Mouse (Mus musculus) kidney, embryonic 15.5 days (tissue): ENCODE data around the gene Hdac5. TPM values are rescaled to one million over a fixed set of nuclear protein-coding genes. Genes with fewer than 3 reads are reported as not detected.

Source experiments
- ATAC-seq: fragments of 200-750 bp; cut with Nextera tagmentation; replicated peaks from 2 replicates; pipeline ENCODE4 v1.8.0; 2017; ENCODE audit warnings: moderate TSS enrichment; ENCODE audit not compliant: low FRiP score
- H3K27ac ChIP-seq: fragments of 300-500 bp; sonication (generic); 2 replicates; pipeline ENCODE4 v1.5.1; 2015; ENCODE audit warnings: mild to moderate bottlenecking, inconsistent platforms
- H3K27me3 ChIP-seq: fragments of 300-500 bp; sonication (generic); 2 replicates; pipeline ENCODE4 v1.6.1; 2015; ENCODE audit warnings: inconsistent platforms
- H3K36me3 ChIP-seq: fragments of 300-500 bp; sonication (generic); 2 replicates; pipeline ENCODE4 v1.6.1; 2015; ENCODE audit warnings: inconsistent platforms
- H3K4me1 ChIP-seq: fragments of 300-500 bp; sonication (generic); 2 replicates; pipeline ENCODE4 v1.6.1; 2015; ENCODE audit warnings: inconsistent platforms
- H3K4me2 ChIP-seq: fragments of 300-500 bp; sonication (generic); 2 replicates; pipeline ENCODE4 v1.6.1; 2015; ENCODE audit warnings: moderate library complexity, mild to moderate bottlenecking, inconsistent platforms
- H3K4me3 ChIP-seq: fragments of 300-500 bp; sonication (generic); replicated peaks from 2 replicates; pipeline ENCODE4 v1.5.1; 2015; ENCODE audit warnings: mild to moderate bottlenecking, inconsistent platforms
- H3K9ac ChIP-seq: fragments of 300-500 bp; sonication (generic); 2 replicates; pipeline ENCODE4 v1.6.1; 2015; ENCODE audit warnings: mild to moderate bottlenecking, inconsistent platforms
- H3K9me3 ChIP-seq: fragments of 300-500 bp; sonication (generic); replicated peaks from 2 replicates; pipeline ENCODE4 v1.6.1; 2016; ENCODE audit warnings: inconsistent platforms
- WGBS: fragments of 180-500 bp; shearing (Covaris S2); methylation state at CpG from one replicate; pipeline ENCODE4 v1.1.7; 2015; ENCODE audit warnings: mixed read lengths; 5-methylcytosine and 5-hydroxymethylcytosine counted together
- polyA plus RNA-seq: library from polyadenylated mRNA; unstranded; fragments of >200 nt; fragmentation: Nextera tagmentation; extraction: Ambion mirVana; gene quantifications from 2 replicates; pipeline ENCODE4 v1.2.1, GENCODE M21; 2015

Hdac5 gene
- polyA plus RNA-seq, 1 experiment from 2014 or later: 48.4 TPM

DNA sequence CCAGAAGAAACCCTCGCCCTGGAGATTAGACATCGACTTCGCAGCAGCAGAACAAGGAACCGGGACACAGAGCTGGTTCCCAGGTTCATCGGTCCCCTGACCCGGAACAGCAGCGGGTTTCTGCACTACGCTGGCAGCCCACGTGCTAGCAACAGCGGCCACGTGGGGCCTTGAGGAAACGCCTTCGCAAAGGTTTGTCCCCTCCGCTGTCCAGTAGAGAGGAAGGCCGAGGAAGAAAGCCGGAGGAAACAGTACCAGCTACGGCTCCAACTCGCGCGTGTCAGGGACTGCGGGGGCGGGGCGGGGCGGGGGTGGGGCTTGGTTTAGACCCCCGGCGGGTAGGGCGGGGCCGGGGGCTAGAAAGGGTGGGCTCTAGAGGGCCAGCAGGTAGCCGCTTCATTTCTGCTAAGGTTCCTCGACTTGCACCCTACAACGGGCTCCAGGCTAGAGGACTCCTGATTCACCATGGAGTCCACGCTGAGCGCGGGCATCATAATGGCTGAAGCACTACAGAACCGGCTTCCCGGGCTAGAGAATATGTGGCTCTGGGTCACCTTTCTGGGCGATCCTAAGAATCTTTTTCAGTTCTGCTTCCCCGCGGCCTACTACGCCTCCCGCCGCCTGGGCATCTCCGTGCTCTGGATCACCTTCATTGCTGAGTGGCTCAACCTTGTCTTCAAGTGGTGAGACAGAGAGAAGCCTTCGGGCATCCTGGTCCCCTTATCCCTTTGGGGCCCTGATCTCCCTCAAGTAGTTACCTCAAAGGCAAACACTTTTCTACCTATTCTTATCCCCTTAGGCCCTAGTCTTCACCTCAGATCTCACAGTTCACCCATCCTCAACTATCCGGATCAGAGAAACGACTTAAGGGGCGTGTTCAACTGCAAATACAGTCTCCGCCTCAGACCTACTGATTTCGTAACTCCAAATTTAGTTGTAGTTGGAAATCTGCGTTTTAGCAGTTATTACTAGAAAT, 40.2 kb downstream of the Hdac5 start, which contains the start of gene G6pc3:
G6pc3 (plus strand) TSS at position 160 of the 976 bp plus-strand sequence.
- Histone ChIP-seq H3K9ac (peak within 1 kb of the TSS; percentile 71), H3K36me3 (peaks cover 30% of the 10 kb centered on the region), H3K9me3 (no peaks in the 10 kb centered on the region), H3K4me1 (peaks cover 30% of the 10 kb centered on the region), H3K4me2 (peak within 1 kb of the TSS; percentile 91), H3K27ac (peak within 1 kb of the TSS; percentile 82), H3K4me3 (peak within 1 kb of the TSS; percentile 67), H3K27me3 (no peaks in the 10 kb centered on the region)
- WGBS: 1% methylated on average over 50 of the region's 50 CpGs
- peak; percentile 88 for ATAC-seq

DNA sequence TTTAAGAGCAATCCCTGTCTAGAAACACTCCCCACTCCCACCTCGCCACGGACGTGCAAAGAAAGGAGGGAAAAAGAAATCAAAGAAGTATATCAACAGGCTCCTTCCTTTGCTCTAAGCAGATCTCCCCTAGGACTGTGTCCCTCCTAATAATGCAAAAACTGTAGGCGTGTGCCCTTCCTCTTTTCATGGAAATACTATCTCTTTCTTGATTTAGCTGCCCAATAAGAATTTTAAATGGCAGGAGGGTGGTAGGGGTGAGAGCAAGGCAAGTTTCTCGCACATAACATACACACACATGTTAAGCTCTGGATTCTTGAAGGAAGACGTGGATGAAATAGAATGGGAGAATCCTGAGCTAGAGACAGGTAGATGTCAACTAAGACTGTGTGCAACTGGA, 41.0 kb downstream of the Hdac5 start:
- ATAC-seq: peak; percentile 2; the same call in 1 of the 2 replicates
- no peaks in the 10 kb centered on the region for H3K9me3 ChIP-seq
- H3K4me2 ChIP-seq: peak overlapping the region; percentile 91
- 62% methylated on average over 6 of the region's 6 CpGs for WGBS
- H3K27ac ChIP-seq: peak overlapping the region; percentile 82
- H3K36me3 ChIP-seq: peaks cover 22% of the 10 kb centered on the region
- no peaks in the 10 kb centered on the region for H3K27me3 ChIP-seq
- peak overlapping the region; percentile 71; the same call in 1 of the 2 replicates for H3K9ac ChIP-seq
- peaks cover 35% of the 10 kb centered on the region for H3K4me1 ChIP-seq
- H3K4me3 ChIP-seq: peak overlapping the region; percentile 67

DNA sequence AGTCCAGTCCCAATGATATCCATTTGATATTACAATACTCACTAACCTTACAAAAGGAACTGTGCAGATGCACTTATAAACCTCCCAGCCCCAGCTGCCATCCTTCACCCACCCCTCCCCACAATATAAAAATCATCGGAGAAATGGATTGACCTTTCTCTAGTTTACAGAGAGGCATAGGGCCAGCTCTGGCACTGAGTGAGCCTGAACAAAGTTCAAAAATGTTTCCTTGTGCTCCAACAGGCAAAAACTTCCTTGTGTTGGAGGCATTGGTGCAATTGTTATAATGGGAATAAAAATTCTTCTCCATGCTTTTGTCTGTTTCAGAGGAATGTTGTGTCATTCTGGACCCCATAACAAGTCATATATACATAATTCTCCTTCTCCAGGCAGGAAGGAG, 43.7 kb downstream of the Hdac5 start:
- H3K4me3 ChIP-seq: no peak overlapping the region
- H3K36me3 ChIP-seq: peaks cover 16% of the 10 kb centered on the region
- no peak overlapping the region for H3K9ac ChIP-seq
- H3K27me3 ChIP-seq: no peaks in the 10 kb centered on the region
- 0 out of 2 replicates have a peak overlapping the region, but pooled peaks have one; percentile 68 for H3K4me2 ChIP-seq
- no peak for ATAC-seq
- no peaks in the 10 kb centered on the region for H3K9me3 ChIP-seq
- H3K4me1 ChIP-seq: peaks cover 43% of the 10 kb centered on the region
- WGBS: 75% methylated on average over 1 of the region's 1 CpGs
- H3K27ac ChIP-seq: no peak overlapping the region

DNA sequence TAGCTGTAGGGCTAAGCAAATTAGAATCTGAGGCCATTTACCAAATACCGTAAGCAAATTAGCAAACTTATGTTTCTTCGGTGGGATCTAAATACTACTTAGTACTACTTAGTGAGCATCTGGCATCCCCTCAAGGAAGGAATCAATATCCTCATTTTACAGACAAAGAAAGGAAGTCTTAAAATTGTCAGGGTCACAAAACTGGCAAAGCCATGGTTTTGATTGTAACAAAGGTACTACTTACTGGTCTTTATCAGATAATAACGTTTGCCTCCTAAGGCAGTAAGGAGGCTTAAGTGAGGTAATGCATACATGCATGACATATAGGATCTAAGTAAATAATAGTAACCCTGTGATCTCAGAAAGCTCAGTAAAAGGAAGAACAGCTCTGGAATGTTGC, 44.3 kb downstream of the Hdac5 start:
- H3K36me3 ChIP-seq: peaks cover 21% of the 10 kb centered on the region
- H3K27ac ChIP-seq: peak overlapping the region; percentile 95
- ATAC-seq: no peak
- no peaks in the 10 kb centered on the region for H3K9me3 ChIP-seq
- no peaks in the 10 kb centered on the region for H3K27me3 ChIP-seq
- peak overlapping the region; percentile 92 for H3K4me3 ChIP-seq
- H3K9ac ChIP-seq: peak overlapping the region; percentile 96
- WGBS: 49% methylated on average over 3 of the region's 3 CpGs
- H3K4me2 ChIP-seq: peak overlapping the region; percentile 68
- H3K4me1 ChIP-seq: peaks cover 37% of the 10 kb centered on the region

DNA sequence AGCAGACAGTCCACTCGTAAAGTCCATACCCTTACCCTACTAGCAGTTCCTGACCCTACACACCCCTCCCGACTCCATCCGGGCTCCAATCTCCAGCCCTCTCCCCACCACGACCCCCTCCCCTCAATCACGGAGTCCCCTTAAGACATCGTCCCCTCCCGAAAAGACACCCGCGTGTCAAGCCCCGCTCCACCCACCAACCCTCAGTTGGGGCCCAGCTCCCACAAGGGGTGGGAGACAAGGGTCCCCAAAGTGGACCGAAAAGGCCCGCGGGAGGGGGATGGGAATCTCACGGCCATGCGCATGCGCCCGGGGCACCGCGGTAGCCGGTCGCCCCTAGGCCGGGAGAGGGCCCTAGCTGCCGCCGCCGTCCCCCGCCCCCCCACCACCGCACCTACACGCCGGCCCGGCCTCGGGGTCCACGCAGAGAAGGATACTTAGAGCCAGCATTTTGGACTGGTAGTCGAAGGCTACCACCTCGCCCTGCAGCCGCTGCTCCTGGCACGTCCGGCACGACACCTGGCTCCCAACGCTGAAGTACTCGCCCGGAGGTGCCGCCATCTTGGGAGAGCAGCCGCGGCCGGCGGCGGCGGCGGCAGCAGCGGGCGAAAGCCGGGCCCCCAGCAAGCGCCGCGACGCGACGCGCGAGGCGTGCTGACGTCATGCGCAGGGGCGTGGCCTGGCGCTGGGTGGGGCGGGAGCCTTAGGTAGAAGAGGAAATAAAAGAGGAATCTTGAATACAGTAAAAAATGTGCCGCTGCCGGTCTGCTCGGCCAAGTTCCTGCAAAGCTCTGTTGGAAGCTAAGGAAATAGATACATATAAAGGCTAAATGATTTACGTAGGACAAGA, 45.1 kb downstream of the Hdac5 start, which contains the start of gene Lsm12:
Lsm12 (minus strand) TSS at position 651 of the 850 bp plus-strand sequence.
- peak; percentile 79 for ATAC-seq
- WGBS: under 1% methylated on average over 66 of the region's 70 CpGs

DNA sequence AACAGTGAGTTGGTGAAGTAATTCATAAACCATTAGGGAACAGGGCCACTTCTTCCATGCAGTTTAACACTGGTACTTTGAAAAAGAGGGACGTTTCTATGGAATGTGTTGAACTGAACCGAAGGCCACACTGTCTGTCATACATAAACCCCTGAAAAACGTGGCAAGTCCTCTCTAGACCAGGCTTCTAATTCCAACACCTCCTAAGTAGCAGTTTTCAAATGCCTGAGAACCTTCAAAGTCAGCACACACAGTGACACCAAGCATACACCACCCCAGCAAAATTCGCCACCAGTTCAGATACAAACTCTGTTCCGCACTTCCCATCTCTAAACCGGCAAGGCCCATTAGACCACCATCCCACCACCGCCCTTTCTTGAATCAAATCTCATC, 45.7 kb downstream of the Hdac5 start:
- peaks cover 33% of the 10 kb centered on the region for H3K4me1 ChIP-seq
- peak overlapping the region; percentile 68 for H3K4me2 ChIP-seq
- H3K27ac ChIP-seq: peak overlapping the region; percentile 95
- 4% methylated on average over 7 of the region's 7 CpGs for WGBS
- no peaks in the 10 kb centered on the region for H3K9me3 ChIP-seq
- peak overlapping the region; percentile 92 for H3K4me3 ChIP-seq
- no peak for ATAC-seq
- H3K9ac ChIP-seq: peak overlapping the region; percentile 96
- H3K36me3 ChIP-seq: peaks cover 31% of the 10 kb centered on the region
- no peaks in the 10 kb centered on the region for H3K27me3 ChIP-seq

More for the DNA sequence above, 45.1 kb downstream of the Hdac5 start, which contains the start of gene Lsm12:
- Histone ChIP-seq H3K4me3 (peak within 1 kb of the TSS; percentile 92), H3K4me2 (peak within 1 kb of the TSS; percentile 68), H3K9me3 (no peaks in the 10 kb centered on the region), H3K27me3 (no peaks in the 10 kb centered on the region), H3K36me3 (peaks cover 28% of the 10 kb centered on the region), H3K27ac (peak within 1 kb of the TSS; percentile 95), H3K9ac (peak within 1 kb of the TSS; percentile 96), H3K4me1 (peaks cover 34% of the 10 kb centered on the region)

DNA sequence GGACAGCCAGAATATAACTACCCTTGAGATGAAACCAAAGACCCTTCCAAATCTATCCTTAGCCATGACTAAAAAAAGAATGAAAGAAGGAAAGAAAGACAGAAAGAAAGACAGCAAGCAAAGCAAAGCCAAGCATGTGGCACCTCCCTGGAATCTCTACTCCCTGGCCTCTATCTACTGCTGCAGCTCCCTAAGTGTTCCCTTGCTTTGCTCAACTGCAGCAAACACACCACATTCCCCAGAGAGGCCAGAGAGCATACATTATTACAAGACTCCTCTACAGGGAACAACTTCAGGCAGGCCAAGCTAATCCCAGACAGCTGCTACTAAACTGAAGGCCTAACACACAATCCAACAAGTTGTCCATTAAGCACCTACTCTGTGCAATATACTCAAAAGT, 50.1 kb downstream of the Hdac5 start:
- H3K9ac ChIP-seq: no peak overlapping the region
- peaks cover 67% of the 10 kb centered on the region for H3K36me3 ChIP-seq
- no peak overlapping the region for H3K4me3 ChIP-seq
- H3K4me1 ChIP-seq: peaks cover 28% of the 10 kb centered on the region
- ATAC-seq: no peak
- no peaks in the 10 kb centered on the region for H3K9me3 ChIP-seq
- no peak overlapping the region for H3K4me2 ChIP-seq
- no peaks in the 10 kb centered on the region for H3K27me3 ChIP-seq
- H3K27ac ChIP-seq: peak overlapping the region; percentile 63; the same call in 1 of the 2 replicates

DNA sequence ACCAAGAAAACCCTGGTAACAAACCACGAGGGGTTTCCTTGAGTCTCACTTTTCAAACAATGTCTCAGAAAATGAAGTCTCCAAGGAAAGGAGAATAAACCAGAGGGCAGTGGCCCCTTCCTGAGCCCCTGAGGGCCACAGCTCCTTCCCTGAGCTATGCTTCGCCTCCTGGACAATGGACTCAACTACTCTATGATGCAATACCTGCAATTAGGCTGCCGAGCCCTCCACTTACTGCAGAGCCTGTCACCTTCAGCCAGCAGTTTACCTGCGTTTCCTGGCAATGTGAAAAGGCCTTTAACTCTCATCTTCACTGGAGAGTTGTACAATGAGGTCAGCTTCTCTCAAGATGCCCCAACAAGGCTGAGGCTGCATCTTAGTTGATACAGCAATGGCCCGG, 61.3 kb downstream of the Hdac5 start:
- Histone ChIP-seq H3K36me3 (peaks cover 83% of the 10 kb centered on the region), H3K4me2 (no peak overlapping the region), H3K27ac (no peak overlapping the region), H3K4me3 (no peak overlapping the region), H3K27me3 (no peaks in the 10 kb centered on the region), H3K9me3 (no peaks in the 10 kb centered on the region), H3K4me1 (peaks cover 6% of the 10 kb centered on the region; the same call in 1 of the 2 replicates), H3K9ac (no peak overlapping the region)
- no peak for ATAC-seq
- WGBS: 87% methylated on average over 5 of the region's 5 CpGs

DNA sequence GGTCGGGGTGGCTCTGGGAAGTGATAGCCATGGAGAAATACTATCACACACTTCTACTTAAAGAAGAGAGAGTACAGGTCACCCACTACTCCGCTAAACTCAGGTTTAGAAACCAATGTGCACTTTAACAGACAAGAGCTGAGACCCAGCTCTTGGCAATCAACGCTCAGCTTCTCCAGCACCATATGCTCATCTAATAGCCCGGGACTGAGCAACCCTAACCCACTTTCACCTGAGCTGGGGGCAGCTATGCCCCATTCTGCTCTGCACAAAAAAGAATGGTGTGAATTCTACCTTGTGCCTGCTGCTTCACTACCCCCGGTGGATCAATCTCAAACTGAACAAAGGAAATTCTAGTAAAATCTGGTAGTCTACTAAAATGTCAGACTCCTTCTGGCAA, 62.4 kb downstream of the Hdac5 start:
- WGBS: 79% methylated on average over 5 of the region's 5 CpGs
- Histone ChIP-seq H3K36me3 (peaks cover 86% of the 10 kb centered on the region), H3K4me1 (peaks cover 6% of the 10 kb centered on the region; the same call in 1 of the 2 replicates), H3K4me2 (no peak overlapping the region), H3K27me3 (no peaks in the 10 kb centered on the region), H3K9me3 (no peaks in the 10 kb centered on the region), H3K27ac (no peak overlapping the region), H3K9ac (no peak overlapping the region), H3K4me3 (no peak overlapping the region)
- ATAC-seq: no peak

DNA sequence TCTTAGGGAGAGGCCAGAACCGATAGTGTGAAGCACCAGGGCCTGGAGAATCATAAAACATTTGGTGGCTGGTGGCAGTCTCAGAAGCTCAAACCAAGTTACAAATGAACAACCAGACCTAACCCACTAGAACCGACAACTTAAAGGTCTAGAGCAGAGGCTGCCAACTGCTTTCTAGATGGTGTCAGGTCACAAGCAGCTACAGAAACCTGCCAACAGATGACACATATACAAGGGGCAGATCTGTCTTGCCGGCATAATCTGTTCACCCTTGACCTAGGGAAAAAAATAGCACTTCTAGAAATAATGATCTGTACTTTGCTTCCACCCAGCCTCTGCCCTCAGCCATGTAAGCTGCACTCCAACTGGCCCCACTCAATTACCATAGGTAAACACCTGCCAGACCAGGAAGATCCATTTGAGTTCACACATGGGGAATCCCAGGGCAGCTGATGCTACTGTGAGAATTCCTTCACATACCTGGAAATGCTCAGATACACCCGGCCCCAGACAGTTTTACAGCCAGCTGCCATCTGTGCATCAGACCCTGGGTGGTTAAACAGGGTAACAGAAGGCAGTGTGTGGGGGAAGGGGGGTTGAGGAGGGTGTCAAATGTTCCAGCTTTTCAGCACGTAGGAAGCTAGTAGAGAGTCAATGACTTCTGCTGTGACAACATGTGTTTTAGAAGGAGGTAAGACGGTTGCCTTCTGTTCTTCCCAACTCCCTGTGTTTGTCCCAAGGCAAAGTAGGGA, 63.8 kb downstream of the Hdac5 start:
- H3K27ac ChIP-seq: no peak overlapping the region
- no peak overlapping the region for H3K4me2 ChIP-seq
- H3K27me3 ChIP-seq: no peaks in the 10 kb centered on the region
- H3K4me1 ChIP-seq: peaks cover 6% of the 10 kb centered on the region; the same call in 1 of the 2 replicates
- H3K36me3 ChIP-seq: peaks cover 93% of the 10 kb centered on the region
- H3K9ac ChIP-seq: no peak overlapping the region
- no peak overlapping the region for H3K4me3 ChIP-seq
- peak; percentile 70; the same call in 1 of the 2 replicates for ATAC-seq
- 20% methylated on average over 6 of the region's 6 CpGs for WGBS
- H3K9me3 ChIP-seq: no peaks in the 10 kb centered on the region

DNA sequence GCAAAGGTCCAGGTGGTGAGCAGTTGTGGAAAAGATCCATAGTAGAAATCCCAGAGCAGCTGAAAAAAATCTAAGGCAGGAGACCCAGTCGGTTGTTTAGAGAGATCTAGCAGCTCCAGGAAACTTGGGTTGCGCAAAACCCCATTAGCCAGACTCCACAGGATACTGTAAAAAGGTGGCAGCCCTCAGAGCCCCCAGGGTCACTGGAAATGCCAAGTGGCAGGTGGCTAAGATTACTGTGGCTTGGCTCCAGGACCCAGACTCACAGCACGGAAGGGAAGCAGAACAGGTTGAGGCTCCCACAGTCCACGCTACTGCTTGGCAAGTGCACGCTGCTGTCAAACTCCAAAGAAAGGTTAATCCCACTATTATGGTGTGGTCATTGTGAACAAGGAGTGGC, 70.2 kb downstream of the Hdac5 start:
- 78% methylated on average over 5 of the region's 5 CpGs for WGBS
- H3K4me1 ChIP-seq: peaks cover 9% of the 10 kb centered on the region
- ATAC-seq: no peak
- no peak overlapping the region for H3K27ac ChIP-seq
- peaks cover 41% of the 10 kb centered on the region for H3K36me3 ChIP-seq
- H3K9ac ChIP-seq: no peak overlapping the region
- H3K4me3 ChIP-seq: no peak overlapping the region
- H3K4me2 ChIP-seq: no peak overlapping the region
- no peaks in the 10 kb centered on the region for H3K9me3 ChIP-seq
- no peaks in the 10 kb centered on the region for H3K27me3 ChIP-seq
